8 mouse cellular contexts compared by ENCODE assay signal in genomic region chr7:16781816-16782554, GRCm38 (mm10). TPM values are rescaled to one million over a fixed set of nuclear protein-coding genes. Genes with fewer than 3 reads are reported as not detected.
DNase-seq lines count a peak whose midpoint lies in the region; ATAC-seq and TF ChIP-seq lines count a peak whose summit lies in the region.

No protein-coding gene starts in this region.

- H3K4me3 ChIP-seq in testis, adult 2 months (ENCODE audit: control insufficient read depth, low read depth, low read length) = peak overlapping the region; percentile 83
- peak overlapping the region; percentile 88 for H3K4me3 ChIP-seq in heart, embryonic 16.5 days (ENCODE audit: low read length)
- peak overlapping the region; percentile 85 for H3K4me3 ChIP-seq in limb, embryonic 10.5 days
- peak overlapping the region; percentile 57 for H3K4me3 ChIP-seq in midbrain, embryonic 11.5 days (ENCODE audit: low read depth, low read length)
- H3K4me3 ChIP-seq in stomach, embryonic 15.5 days (replicated peaks) = peak overlapping the region; percentile 59

- H3K4me2 ChIP-seq in heart, embryonic 16.5 days (ENCODE audit: low read depth, low read length) = peak overlapping the region; percentile 98
- peak overlapping the region; percentile 98 for H3K4me2 ChIP-seq in midbrain, embryonic 11.5 days
- peak overlapping the region; percentile 92 for H3K4me2 ChIP-seq in stomach, embryonic 15.5 days

- H3K27me3 ChIP-seq in testis, adult 2 months (ENCODE audit: control insufficient read depth, insufficient read depth, low read length) = no peaks in the 10 kb centered on the region
- no peaks in the 10 kb centered on the region for H3K27me3 ChIP-seq in heart, embryonic 16.5 days (ENCODE audit: control insufficient read depth, insufficient read depth, low read length)
- H3K27me3 ChIP-seq in limb, embryonic 10.5 days (ENCODE audit: low read depth, poor library complexity, severe bottlenecking) = no peaks in the 10 kb centered on the region
- no peaks in the 10 kb centered on the region; the same call in 1 of the 2 replicates for H3K27me3 ChIP-seq in midbrain, embryonic 11.5 days (ENCODE audit: control insufficient read depth, insufficient read depth, low read length)
- H3K27me3 ChIP-seq in stomach, embryonic 15.5 days (replicated peaks) = no peaks in the 10 kb centered on the region

- peak; percentile 2; the same call in 1 of the 2 replicates for ATAC-seq in common myeloid progenitor, adult 5-6 weeks (replicated peaks; ENCODE audit: low read depth, poor library complexity, severe bottlenecking)
- peak; percentile 4; the same call in 1 of the 2 replicates for ATAC-seq in heart, embryonic 16.5 days (replicated peaks; ENCODE audit: extremely low read depth, insufficient read depth, low FRiP score)
- ATAC-seq in midbrain, embryonic 11.5 days (ENCODE audit: low FRiP score) = peak; percentile 17
- no peak for ATAC-seq in stomach, embryonic 15.5 days (ENCODE audit: insufficient read depth, low FRiP score, low read depth)

- DNase-seq in testis, postnatal 14 days (ENCODE audit: low spot score) = no peak
- DNase-seq in limb, embryonic 10.5 days (ENCODE audit: low spot score) = peak; percentile 70
- peak; percentile 92 for DNase-seq in midbrain, embryonic 11.5 days (ENCODE audit: low spot score, missing footprints)
- no peak for DNase-seq in layer of hippocampus, adult 9-10 months (ENCODE audit: low spot score)

- no peak for TF ChIP-seq POLR2A in testis, adult 2 months (IDR thresholded peaks at IDR 0.05; ENCODE audit: control insufficient read depth, low read depth, low read length)

- no peaks in the 10 kb centered on the region for H3K9me3 ChIP-seq in heart, embryonic 16.5 days (replicated peaks; ENCODE audit: control insufficient read depth, low read length)
- peaks cover 4% of the 10 kb centered on the region; the same call in 1 of the 2 replicates for H3K9me3 ChIP-seq in limb, embryonic 10.5 days (replicated peaks)
- H3K9me3 ChIP-seq in midbrain, embryonic 11.5 days (ENCODE audit: control insufficient read depth, low read length) = no peaks in the 10 kb centered on the region
- no peaks in the 10 kb centered on the region for H3K9me3 ChIP-seq in stomach, embryonic 15.5 days

- H3K27ac ChIP-seq in testis, adult 2 months (ENCODE audit: control insufficient read depth, insufficient read depth, low read depth, low read length) = no peak overlapping the region
- H3K27ac ChIP-seq in heart, embryonic 16.5 days (ENCODE audit: low read length) = peak overlapping the region; percentile 59
- peak overlapping the region; percentile 81 for H3K27ac ChIP-seq in limb, embryonic 10.5 days
- no peak overlapping the region for H3K27ac ChIP-seq in midbrain, embryonic 11.5 days (ENCODE audit: low read depth, low read length)
- H3K27ac ChIP-seq in stomach, embryonic 15.5 days = peak overlapping the region; percentile 60; the same call in 1 of the 2 replicates

- TF ChIP-seq CTCF in testis, adult 2 months (IDR thresholded peaks at IDR 0.05; ENCODE audit: control insufficient read depth, insufficient read depth, insufficient replicate concordance, low read depth, low read length) = no peak

- no peaks in the 10 kb centered on the region for H3K36me3 ChIP-seq in testis, adult 2 months (ENCODE audit: control insufficient read depth, insufficient read depth, low read length)
- H3K36me3 ChIP-seq in heart, embryonic 16.5 days (ENCODE audit: control insufficient read depth, insufficient read depth) = 0 out of 2 replicates have a peak, but pooled peaks cover 3% of the 10 kb centered on the region
- H3K36me3 ChIP-seq in limb, embryonic 10.5 days = peaks cover 20% of the 10 kb centered on the region
- H3K36me3 ChIP-seq in midbrain, embryonic 11.5 days (ENCODE audit: control insufficient read depth, insufficient read depth, low read length) = no peaks in the 10 kb centered on the region
- H3K36me3 ChIP-seq in stomach, embryonic 15.5 days = peaks cover 4% of the 10 kb centered on the region; the same call in 1 of the 2 replicates

- WGBS in heart, embryonic 16.5 days = under 1% methylated on average over 60 of the region's 60 CpGs
- under 1% methylated on average over 60 of the region's 60 CpGs for WGBS in limb, embryonic 10.5 days
- WGBS in midbrain, embryonic 11.5 days = under 1% methylated on average over 60 of the region's 60 CpGs
- 0% methylated on average over 60 of the region's 60 CpGs for WGBS in stomach, embryonic 15.5 days

- H3K9ac ChIP-seq in heart, embryonic 16.5 days (ENCODE audit: low read length) = peak overlapping the region; percentile 86
- peak overlapping the region; percentile 66 for H3K9ac ChIP-seq in midbrain, embryonic 11.5 days (ENCODE audit: low read length)
- peak overlapping the region; percentile 66 for H3K9ac ChIP-seq in stomach, embryonic 15.5 days

- peaks cover 9% of the 10 kb centered on the region for H3K4me1 ChIP-seq in testis, adult 2 months (ENCODE audit: control insufficient read depth, insufficient read depth, low read length)
- H3K4me1 ChIP-seq in heart, embryonic 16.5 days (ENCODE audit: control insufficient read depth, insufficient read depth, low read length) = peaks cover 24% of the 10 kb centered on the region
- peaks cover 45% of the 10 kb centered on the region for H3K4me1 ChIP-seq in limb, embryonic 10.5 days
- peaks cover 27% of the 10 kb centered on the region for H3K4me1 ChIP-seq in midbrain, embryonic 11.5 days (ENCODE audit: control insufficient read depth, insufficient read depth, low read length)
- H3K4me1 ChIP-seq in stomach, embryonic 15.5 days = peaks cover 25% of the 10 kb centered on the region

RNA-seq across cellular contexts. Expression of gene Slc1a5, which starts 0.8 kb away (rescaled TPM):
- 15.2 and 17.8 TPM in 2 replicates for polyA plus RNA-seq in testis, adult 2 months (2012; rRNA removed)
- 30.6 and 51.4 TPM in 2 replicates for total RNA-seq in common myeloid progenitor, adult 5-6 weeks (2017)
- 45.4 and 47.6 TPM in 2 replicates for polyA plus RNA-seq in heart, embryonic 16.5 days (2015; fragmentation: Nextera tagmentation; extraction: Ambion mirVana)
- 48.3 and 48.7 TPM in 2 replicates for polyA plus RNA-seq in limb, embryonic 10.5 days (2016; fragmentation: Nextera tagmentation; extraction: Ambion mirVana)
- 20.7 and 23.2 TPM in 2 replicates for polyA plus RNA-seq in midbrain, embryonic 11.5 days (2014; fragmentation: Nextera tagmentation; extraction: Ambion mirVana)
- polyA plus RNA-seq in stomach, embryonic 15.5 days (2015; fragmentation: Nextera tagmentation; extraction: Ambion mirVana) = 64.2 and 66.3 TPM in 2 replicates

RNA-seq across cellular contexts. Expression of gene Strn4, which starts 33.7 kb away (rescaled TPM):
- polyA plus RNA-seq in testis, adult 2 months (2012; rRNA removed) = 130 and 147 TPM in 2 replicates
- 50.2 and 51.1 TPM in 2 replicates for total RNA-seq in common myeloid progenitor, adult 5-6 weeks (2017)
- polyA plus RNA-seq in heart, embryonic 16.5 days (2015; fragmentation: Nextera tagmentation; extraction: Ambion mirVana) = 88.8 and 92.5 TPM in 2 replicates
- polyA plus RNA-seq in limb, embryonic 10.5 days (2016; fragmentation: Nextera tagmentation; extraction: Ambion mirVana) = 130 and 145 TPM in 2 replicates
- 111 and 115 TPM in 2 replicates for polyA plus RNA-seq in midbrain, embryonic 11.5 days (2014; fragmentation: Nextera tagmentation; extraction: Ambion mirVana)
- polyA plus RNA-seq in stomach, embryonic 15.5 days (2015; fragmentation: Nextera tagmentation; extraction: Ambion mirVana) = 87.2 and 89.4 TPM in 2 replicates

RNA-seq across cellular contexts. Expression of gene Fkrp, which starts 34.5 kb away (rescaled TPM):
- 3.4 and 3.6 TPM in 2 replicates for polyA plus RNA-seq in testis, adult 2 months (2012; rRNA removed)
- total RNA-seq in common myeloid progenitor, adult 5-6 weeks (2017) = 9.1 and 11.4 TPM in 2 replicates
- 33.0 and 33.9 TPM in 2 replicates for polyA plus RNA-seq in heart, embryonic 16.5 days (2015; fragmentation: Nextera tagmentation; extraction: Ambion mirVana)
- polyA plus RNA-seq in limb, embryonic 10.5 days (2016; fragmentation: Nextera tagmentation; extraction: Ambion mirVana) = 27.2 and 33.1 TPM in 2 replicates
- 24.3 and 25.9 TPM in 2 replicates for polyA plus RNA-seq in midbrain, embryonic 11.5 days (2014; fragmentation: Nextera tagmentation; extraction: Ambion mirVana)
- polyA plus RNA-seq in stomach, embryonic 15.5 days (2015; fragmentation: Nextera tagmentation; extraction: Ambion mirVana) = 28.4 and 29.1 TPM in 2 replicates

RNA-seq across cellular contexts. Expression of gene Ap2s1, which starts 43.8 kb away (rescaled TPM):
- 240 and 279 TPM in 2 replicates for polyA plus RNA-seq in testis, adult 2 months (2012; rRNA removed)
- total RNA-seq in common myeloid progenitor, adult 5-6 weeks (2017) = 70.4 and 72.4 TPM in 2 replicates
- polyA plus RNA-seq in heart, embryonic 16.5 days (2015; fragmentation: Nextera tagmentation; extraction: Ambion mirVana) = 218 and 242 TPM in 2 replicates
- 250 and 252 TPM in 2 replicates for polyA plus RNA-seq in limb, embryonic 10.5 days (2016; fragmentation: Nextera tagmentation; extraction: Ambion mirVana)
- 277 and 300 TPM in 2 replicates for polyA plus RNA-seq in midbrain, embryonic 11.5 days (2014; fragmentation: Nextera tagmentation; extraction: Ambion mirVana)
- polyA plus RNA-seq in stomach, embryonic 15.5 days (2015; fragmentation: Nextera tagmentation; extraction: Ambion mirVana) = 251 and 272 TPM in 2 replicates

Comparison
In these comparisons a context has a peak if more than half of its experiments do, and no peak if none do; other contexts are left out.
1. H3K27ac ChIP-seq: peak in heart, embryonic 16.5 days (single experiment), limb, embryonic 10.5 days (single experiment) and stomach, embryonic 15.5 days (single experiment); none in testis, adult 2 months (single experiment) and midbrain, embryonic 11.5 days (single experiment).
2. DNase-seq: peak in limb, embryonic 10.5 days (single experiment) and midbrain, embryonic 11.5 days (single experiment); none in testis, postnatal 14 days (single experiment) and layer of hippocampus, adult 9-10 months (single experiment).
3. Peak in every context shown above with its lines, with median percentiles within 50 percentile points of each other: H3K4me3 ChIP-seq, H3K4me2 ChIP-seq and H3K9ac ChIP-seq.